Mouse (Mus musculus) left cerebral cortex, postnatal 4 days (tissue): ENCODE results near the gene Gbp2. TPM values are rescaled to one million over a fixed set of nuclear protein-coding genes. Genes with fewer than 3 reads are reported as not detected.
"Not testable (repeated sequence)": the region's sequence is repeated elsewhere in the genome, so short reads cannot be mapped to it uniquely, and the experiment has no call there.

ENCODE experiments used
- DNase-seq: peaks from one replicate; pipeline ENCODE4 v3.0.0-alpha.2; 2022
- intact Hi-C: fragments of 180-260 bp; cut with DNase I; formaldehyde crosslinking; loops from one replicate; pipeline ENCODE4 v1.15.1; 2025
- total RNA-seq, 2 experiments: library from RNA; stranded (reverse); gene quantifications; 2 replicates each; pipeline ENCODE4 v1.2.3; 2021

Gbp2 gene
- total RNA-seq, result under 1 TPM; 0.77 to 0.90 TPM

- no peak for DNase-seq
- intact Hi-C loops, result no loop called here
Observed at GRCm38 (mm10) chr3:142620111-142620955, at the start of gene Gbp2. TSS of gene Gbp2 (plus strand) at chr3:142620602.

- intact Hi-C loops, result no loop called here
- no peak for DNase-seq
Observed at GRCm38 (mm10) chr3:142570738-142571137, 49.7 kb upstream of the Gbp2 start.

GRCm38 (mm10) chr3:142577108-142577507 is 43.3 kb upstream of the Gbp2 start:
- intact Hi-C loops, result no loop called here
- no peak for DNase-seq

- DNase-seq, result no peak
- intact Hi-C loops, result no loop called here
Observed at GRCm38 (mm10) chr3:142578342-142578741, 42.1 kb upstream of the Gbp2 start.

- DNase-seq, result no peak
- intact Hi-C loops, result no loop called here
Observed at GRCm38 (mm10) chr3:142583067-142583466, 37.3 kb upstream of the Gbp2 start.

- intact Hi-C loops, result no loop called here
- no peak for DNase-seq
Observed at GRCm38 (mm10) chr3:142587386-142587785, 33.0 kb upstream of the Gbp2 start.

GRCm38 (mm10) chr3:142588888-142589287 is 31.5 kb upstream of the Gbp2 start:
- DNase-seq, result no peak
- intact Hi-C loops, result no loop called here

GRCm38 (mm10) chr3:142590431-142591067 is 29.9 kb upstream of the Gbp2 start:
- intact Hi-C loops, result no loop called here

GRCm38 (mm10) chr3:142594547-142594946 is 25.9 kb upstream of the Gbp2 start, which contains the start of gene Gbp2b:
TSS of gene Gbp2b (plus strand) at chr3:142594847.
- intact Hi-C loops, result no loop called here
- DNase-seq, result no peak

More at GRCm38 (mm10) chr3:142590431-142591067, 29.9 kb upstream of the Gbp2 start:
- no peak for DNase-seq

GRCm38 (mm10) chr3:142597923-142598322 is 22.5 kb upstream of the Gbp2 start:
- intact Hi-C loops, result no loop called here
- DNase-seq, result no peak

- intact Hi-C loops, result no loop called here
Observed at GRCm38 (mm10) chr3:142601675-142602074, 18.7 kb upstream of the Gbp2 start.

GRCm38 (mm10) chr3:142618658-142619057 is 1.7 kb upstream of the Gbp2 start:
- intact Hi-C loops, result no loop called here
- no peak for DNase-seq

More at GRCm38 (mm10) chr3:142601675-142602074, 18.7 kb upstream of the Gbp2 start:
- DNase-seq, result no peak

GRCm38 (mm10) chr3:142619606-142620005 is 796 bp upstream of the Gbp2 start:
- intact Hi-C loops, result no loop called here
- DNase-seq, result no peak

- intact Hi-C loops, result no loop called here
- no peak for DNase-seq
Observed at GRCm38 (mm10) chr3:142620956-142621562, 657 bp downstream of the Gbp2 start.

GRCm38 (mm10) chr3:142630385-142630784 is 10.0 kb downstream of the Gbp2 start:
- DNase-seq, result no peak
- intact Hi-C loops, result no loop called here

GRCm38 (mm10) chr3:142640201-142640600 is 19.8 kb downstream of the Gbp2 start:
- DNase-seq, result peak; percentile 65
- intact Hi-C loops, result loop anchor here (10.0 kb wide), 1 partner anchor 345 kb away; no protein-coding TSS in a partner anchor

GRCm38 (mm10) chr3:142645949-142646348 is 25.5 kb downstream of the Gbp2 start:
- DNase-seq, result peak; percentile 67
- intact Hi-C loops, result loop anchor here (5.0 to 10.0 kb wide), 2 partner anchors 154 to 351 kb away; partner anchors contain the start of gene Gbp5

GRCm38 (mm10) chr3:142647836-142648235 is 27.4 kb downstream of the Gbp2 start:
- DNase-seq, result not testable (repeated sequence)
- intact Hi-C loops, result loop anchor here (5.0 to 10.0 kb wide), 2 partner anchors 156 to 353 kb away; partner anchors contain the start of gene Gbp5

- DNase-seq, result no peak
- intact Hi-C loops, result no loop called here
Observed at GRCm38 (mm10) chr3:142650205-142650604, 29.8 kb downstream of the Gbp2 start.

GRCm38 (mm10) chr3:142664723-142665122 is 44.3 kb downstream of the Gbp2 start:
- intact Hi-C loops, result no loop called here
- DNase-seq, result no peak

- intact Hi-C loops, result no loop called here
Observed at GRCm38 (mm10) chr3:142674607-142675006, 54.2 kb downstream of the Gbp2 start.

More at GRCm38 (mm10) chr3:142674607-142675006, 54.2 kb downstream of the Gbp2 start:
- DNase-seq, result no peak
